Mouse (Mus musculus) MEL (cell line): Measurements from ENCODE around the gene Nr6a1. TPM values are rescaled to one million over a fixed set of nuclear protein-coding genes. Genes with fewer than 3 reads are reported as not detected.

Experiments used
- DNase-seq: peaks from one replicate; pipeline ENCODE4 v3.0.0; 2011; ENCODE audit warnings: low read depth, low spot score
- H3K27ac ChIP-seq: 2 replicates; pipeline ENCODE4 v1.5.1; 2012; ENCODE audit warnings: low read depth, mild to moderate bottlenecking, control low read depth, low read length, moderate library complexity; ENCODE audit not compliant: control insufficient read depth
- H3K27me3 ChIP-seq, 2 experiments: fragments of 150-350 bp in 1 of 2; sonication (generic) in 1 of 2; 2 replicates each; pipeline ENCODE4 v1.6.1; 2012; ENCODE audit warnings: low read length in 2 of 2, mild to moderate bottlenecking in 2 of 2, improper control_type of control experiment in 1 of 2, moderate library complexity in 1 of 2; ENCODE audit not compliant: insufficient read depth in 2 of 2, control insufficient read depth in 1 of 2
- H3K36me3 ChIP-seq, 2 experiments: 2 replicates each; pipeline ENCODE4 v1.6.1; 2012 to 2014; ENCODE audit warnings: low read length in 2 of 2, improper control_type of control experiment in 1 of 2, inconsistent platforms in 1 of 2, mild to moderate bottlenecking in 1 of 2; ENCODE audit not compliant: insufficient read depth in 2 of 2, control insufficient read depth in 1 of 2
- H3K4me1 ChIP-seq, 2 experiments: fragments of 150-350 bp in 1 of 2; sonication (generic) in 1 of 2; 2 replicates each; pipeline ENCODE4 v1.6.1; 2012; ENCODE audit warnings: low read length in 2 of 2, improper control_type of control experiment in 1 of 2, mild to moderate bottlenecking in 1 of 2; ENCODE audit not compliant: insufficient read depth in 2 of 2, control insufficient read depth in 1 of 2
- H3K4me3 ChIP-seq, 2 experiments: fragments of 150-350 bp in 1 of 2; sonication (generic) in 1 of 2; 2 replicates each; pipeline ENCODE4 v1.5.1; 2012; ENCODE audit warnings: low read depth in 2 of 2, low read length in 2 of 2, mild to moderate bottlenecking in 2 of 2, moderate library complexity in 2 of 2, control low read depth in 1 of 2, improper control_type of control experiment in 1 of 2; ENCODE audit not compliant: control insufficient read depth in 1 of 2, insufficient read depth in 1 of 2
- H3K79me2 ChIP-seq: 2 replicates; pipeline ENCODE4 v1.6.1; 2012; ENCODE audit warnings: mild to moderate bottlenecking, low read length, moderate library complexity; ENCODE audit not compliant: control insufficient read depth, poor library complexity, insufficient read depth
- H3K9ac ChIP-seq: 2 replicates; pipeline ENCODE4 v1.6.1; 2012; ENCODE audit warnings: low read depth, mild to moderate bottlenecking, control low read depth, low read length, moderate library complexity; ENCODE audit not compliant: control insufficient read depth, poor library complexity, severe bottlenecking
- H3K9me3 ChIP-seq: fragments of 150-350 bp; sonication (generic); replicated peaks from 2 replicates; pipeline ENCODE4 v1.6.1; 2012; ENCODE audit warnings: mild to moderate bottlenecking, low read length, improper control_type of control experiment, moderate library complexity; ENCODE audit not compliant: insufficient read depth
- CHD1 ChIP-seq: IDR thresholded peaks from 2 replicates; pipeline ENCODE4 v1.6.1; 2012; ENCODE audit warnings: low read depth, mild to moderate bottlenecking, inconsistent platforms, low read length, improper control_type of control experiment
- CHD2 ChIP-seq: IDR thresholded peaks from 2 replicates; pipeline ENCODE4 v1.6.1; 2011; ENCODE audit warnings: low read length, improper control_type of control experiment
- CTCF ChIP-seq, 3 experiments: IDR thresholded peaks in 2 of 3; conservative IDR thresholded peaks in 1 of 3; 2 replicates each; pipeline ENCODE4 v1.5.1; 2011 to 2012; ENCODE audit warnings: low read length in 3 of 3, low read depth in 2 of 3, mild to moderate bottlenecking in 2 of 3, improper control_type of control experiment in 1 of 3, inconsistent platforms in 1 of 3, mixed read lengths in 1 of 3, moderate library complexity in 1 of 3; ENCODE audit not compliant: control insufficient read depth in 1 of 3, insufficient read depth in 1 of 3, poor library complexity in 1 of 3, severe bottlenecking in 1 of 3
- ETS1 ChIP-seq: IDR thresholded peaks from 2 replicates; pipeline ENCODE4 v1.6.1; 2012; ENCODE audit warnings: low read depth, mild to moderate bottlenecking, inconsistent platforms, low read length, improper control_type of control experiment, moderate library complexity
- GABPA ChIP-seq: IDR thresholded peaks from 2 replicates; pipeline ENCODE4 v1.6.1; 2012; ENCODE audit warnings: low read depth, mild to moderate bottlenecking, inconsistent platforms, low read length, improper control_type of control experiment, moderate library complexity
- KAT2A ChIP-seq: conservative IDR thresholded peaks from 2 replicates; pipeline ENCODE4 v1.6.1; 2012; ENCODE audit warnings: low read depth, low read length, improper control_type of control experiment, inconsistent platforms
- MAX ChIP-seq: IDR thresholded peaks from 2 replicates; pipeline ENCODE4 v1.6.1; 2011; ENCODE audit warnings: low read length, improper control_type of control experiment
- MEF2A ChIP-seq: IDR thresholded peaks from 2 replicates; pipeline ENCODE4 v1.6.1; 2014; ENCODE audit warnings: low read depth, mild to moderate bottlenecking, inconsistent platforms, low read length, improper control_type of control experiment; ENCODE audit not compliant: poor library complexity, insufficient replicate concordance, severe bottlenecking; ENCODE audit errors: extremely low read depth
- MXI1 ChIP-seq: IDR thresholded peaks from 2 replicates; pipeline ENCODE4 v1.6.1; 2011; ENCODE audit warnings: mild to moderate bottlenecking, low read depth, low read length, improper control_type of control experiment
- MYB ChIP-seq: IDR thresholded peaks from 2 replicates; pipeline ENCODE4 v1.6.1; 2011; ENCODE audit warnings: mild to moderate bottlenecking, low read depth, low read length, improper control_type of control experiment
- POLR2AphosphoS5 ChIP-seq: IDR thresholded peaks from 2 replicates; pipeline ENCODE4 v1.6.1; 2012; ENCODE audit warnings: low read depth, borderline replicate concordance, mild to moderate bottlenecking, inconsistent platforms, low read length, moderate library complexity, mixed read lengths
- SMC3 ChIP-seq: IDR thresholded peaks from 2 replicates; pipeline ENCODE4 v1.6.1; 2011; ENCODE audit warnings: low read depth, low read length, improper control_type of control experiment
- TAL1 ChIP-seq: IDR thresholded peaks from 2 replicates; pipeline ENCODE4 v1.6.1; 2012; ENCODE audit warnings: mild to moderate bottlenecking, inconsistent platforms, low read length, moderate library complexity, mixed read lengths
- TBP ChIP-seq: IDR thresholded peaks from 2 replicates; pipeline ENCODE4 v1.8.0; 2011; ENCODE audit warnings: low read depth, low read length, improper control_type of control experiment
- TCF12 ChIP-seq: IDR thresholded peaks from 2 replicates; pipeline ENCODE4 v1.6.1; 2014; ENCODE audit warnings: low read depth, mild to moderate bottlenecking, inconsistent platforms, low read length, improper control_type of control experiment, moderate library complexity
- UBTF ChIP-seq: IDR thresholded peaks from 2 replicates; pipeline ENCODE4 v1.6.1; 2012; ENCODE audit warnings: low read depth, mild to moderate bottlenecking, inconsistent platforms, low read length, improper control_type of control experiment, moderate library complexity, borderline replicate concordance; ENCODE audit not compliant: insufficient read depth
- ZMIZ1 ChIP-seq: IDR thresholded peaks from 2 replicates; pipeline ENCODE4 v1.6.1; 2012; ENCODE audit warnings: low read depth, mild to moderate bottlenecking, inconsistent platforms, low read length, improper control_type of control experiment, moderate library complexity
- ZNF384 ChIP-seq: IDR thresholded peaks from 2 replicates; pipeline ENCODE4 v1.6.1; 2012; ENCODE audit warnings: low read depth, mild to moderate bottlenecking, inconsistent platforms, low read length, improper control_type of control experiment
- polyA plus RNA-seq, 2 experiments: library from polyadenylated mRNA; stranded (reverse) in 1 of 2; unstranded in 1 of 2; fragments of >175 nt in 1 of 2; fragments of >200 nt in 1 of 2; gene quantifications; 2 replicates each; pipeline versions ENCODE4 v1.2.1 to v1.2.4; 2012; ENCODE audit warnings: low replicate concordance in 2 of 2, low read depth in 1 of 2; ENCODE audit not compliant: insufficient read length in 2 of 2, insufficient read depth in 1 of 2, missing spikeins in 1 of 2
- total RNA-seq: library from RNA; depleted of rRNA; stranded (reverse); fragments of 300-350 nt; gene quantifications from 2 replicates; pipeline ENCODE4 v1.2.3, GENCODE M21; 2012

Gene Nr6a1
- total and polyA plus RNA-seq, 3 experiments: 5.0 to 22.8 (median 10.2) TPM

- DNase-seq: peak; percentile 65
- H3K9ac ChIP-seq: no peak overlapping the region
- H3K27ac ChIP-seq: no peak overlapping the region
- no peaks in the 10 kb centered on the region for H3K9me3 ChIP-seq
- no peak overlapping the region for H3K4me3 ChIP-seq
- H3K36me3 ChIP-seq: peaks cover 0 to 21% of the 10 kb centered on the region in 2 experiments; a peak in 2 of 4 replicates
- no peak for TF ChIP-seq MYB
- no peak for TF ChIP-seq MAX
- TF ChIP-seq MXI1: 0 out of 2 replicates have a peak, but pooled peaks have one; percentile 33
- no peaks in the 10 kb centered on the region for H3K27me3 ChIP-seq
- no peaks in the 10 kb centered on the region for H3K79me2 ChIP-seq
- peaks cover 8 to 13% of the 10 kb centered on the region in 2 experiments for H3K4me1 ChIP-seq
Measured at GRCm38 (mm10) chr2:38771478-38771797, 156.1 kb downstream of the Nr6a1 start.

- H3K79me2 ChIP-seq: no peaks in the 10 kb centered on the region
- H3K36me3 ChIP-seq: peaks cover 0 to 18% of the 10 kb centered on the region in 2 experiments; a peak in 2 of 4 replicates
- H3K27me3 ChIP-seq: no peaks in the 10 kb centered on the region
- H3K27ac ChIP-seq: no peak overlapping the region
- H3K9me3 ChIP-seq: no peaks in the 10 kb centered on the region
- no peak overlapping the region for H3K4me3 ChIP-seq
- TF ChIP-seq TAL1 (no peak), CHD2 (no peak), POLR2AphosphoS5 (no peak), TCF12 (no peak), ETS1 (no peak), CTCF (IDR thresholded peaks at IDR 0.05 in 2 of 3, conservative IDR thresholded peaks at IDR 0.05 in 1 of 3; ENCODE audit: control insufficient read depth in 1 of 3, insufficient read depth in 1 of 3, low read depth in 2 of 3, low read length in 3 of 3, poor library complexity in 1 of 3, severe bottlenecking in 1 of 3) (no peak), ZNF384 (no peak), UBTF (no peak)
- TF ChIP-seq, all 39 proteins: peak for 0
- Histone ChIP-seq H3K4me1 (peaks cover 8 to 10% of the 10 kb centered on the region in 2 experiments), H3K9ac (no peak overlapping the region)
- DNase-seq: no peak
Measured at GRCm38 (mm10) chr2:38770772-38771477, 156.6 kb downstream of the Nr6a1 start.

- Histone ChIP-seq H3K4me3 (no peak overlapping the region), H3K9me3 (no peaks in the 10 kb centered on the region), H3K9ac (no peak overlapping the region), H3K79me2 (no peaks in the 10 kb centered on the region), H3K36me3 (peaks cover 0 to 7% of the 10 kb centered on the region in 2 experiments; a peak in 2 of 4 replicates), H3K4me1 (peaks cover 0 to 3% of the 10 kb centered on the region in 2 experiments; a peak in 2 of 4 replicates), H3K27ac (no peak overlapping the region), H3K27me3 (no peaks in the 10 kb centered on the region)
- TF ChIP-seq MAX: no peak
- no peak for TF ChIP-seq GABPA
- no peak for TF ChIP-seq MEF2A
- no peak for TF ChIP-seq CHD1
- TF ChIP-seq MXI1: no peak
- TF ChIP-seq SMC3: no peak
- TF ChIP-seq KAT2A: no peak
- no peak for TF ChIP-seq ZMIZ1
- TF ChIP-seq MYB: no peak
- TF ChIP-seq TBP: no peak
- DNase-seq: no peak
Measured at GRCm38 (mm10) chr2:38767177-38767931, 160.1 kb downstream of the Nr6a1 start.
